29 mouse cellular contexts compared by ENCODE assay signal in genomic region chr2:92717706-92718105, GRCm38 (mm10).
"Had no signal": no experiment of that assay in that cellular context is flagged by ENCODE, and none has a peak within 500 bp of the region (broad histone marks: within the 10 kb centered on the region; RNA-seq: fewer than 3 reads in every experiment).

No protein-coding gene starts in this region.

- DNase-seq: left cerebral cortex, postnatal 4 days; liver; liver, embryonic 13.5 days; liver, postnatal 0 days; lung, adult 18-20 months; lung, adult 2 months; lung, embryonic 14.5 days; lung, postnatal 10 days; lung, postnatal 14 days; lung, postnatal 36 days; midbrain, embryonic 14.5 days had no signal

- H3K27me3 ChIP-seq: limb, embryonic 12.5 days; limb, embryonic 13.5 days; limb, embryonic 15.5 days; liver, embryonic 15.5 days; lung, embryonic 15.5 days; midbrain, embryonic 12.5 days; midbrain, embryonic 13.5 days; midbrain, embryonic 15.5 days had no signal

- H3K9ac ChIP-seq: limb, embryonic 12.5 days; limb, embryonic 13.5 days; limb, embryonic 15.5 days; liver, embryonic 12.5 days; liver, embryonic 13.5 days; liver, embryonic 14.5 days; liver, embryonic 15.5 days; liver, postnatal 0 days; lung, embryonic 14.5 days; lung, embryonic 15.5 days; midbrain, embryonic 12.5 days; midbrain, embryonic 13.5 days; midbrain, embryonic 15.5 days had no signal

- H3K4me3 ChIP-seq: left cerebral cortex, adult 2 months; limb, embryonic 10.5 days; limb, embryonic 12.5 days; limb, embryonic 13.5 days; limb, embryonic 15.5 days; liver, embryonic 12.5 days; liver, embryonic 13.5 days; liver, embryonic 15.5 days; lung, embryonic 15.5 days; megakaryocyte, embryonic 14.5 days; midbrain, embryonic 12.5 days; midbrain, embryonic 13.5 days; midbrain, embryonic 15.5 days; myocyte had no signal

- H3K4me2 ChIP-seq: limb, embryonic 12.5 days; limb, embryonic 13.5 days; limb, embryonic 15.5 days; liver, embryonic 11.5 days; liver, embryonic 12.5 days; liver, embryonic 13.5 days; liver, embryonic 15.5 days; lung, embryonic 14.5 days; lung, embryonic 15.5 days; midbrain, embryonic 12.5 days; midbrain, embryonic 13.5 days; midbrain, embryonic 15.5 days had no signal

- H3K27ac ChIP-seq: left cerebral cortex, adult 2 months; limb, embryonic 10.5 days; limb, embryonic 12.5 days; limb, embryonic 13.5 days; limb, embryonic 15.5 days; liver, embryonic 12.5 days; liver, embryonic 13.5 days; liver, embryonic 14.5 days; liver, embryonic 15.5 days; lung, embryonic 15.5 days; macrophage; midbrain, embryonic 12.5 days; midbrain, embryonic 13.5 days; midbrain, embryonic 15.5 days had no signal

- H3K4me1 ChIP-seq: limb, embryonic 12.5 days; limb, embryonic 13.5 days; limb, embryonic 15.5 days; liver, embryonic 12.5 days; liver, embryonic 13.5 days; liver, embryonic 15.5 days; lung, embryonic 15.5 days; megakaryocyte, embryonic 14.5 days had no signal

- H3K9me3 ChIP-seq: limb, embryonic 10.5 days; limb, embryonic 13.5 days; limb, embryonic 15.5 days; liver, embryonic 12.5 days; liver, embryonic 13.5 days; liver, embryonic 15.5 days; lung, embryonic 15.5 days; midbrain, embryonic 12.5 days; midbrain, embryonic 13.5 days; midbrain, embryonic 15.5 days had no signal

- ATAC-seq: liver, embryonic 12.5 days; liver, postnatal 0 days; lung, postnatal 0 days; midbrain, embryonic 13.5 days; midbrain, embryonic 15.5 days; midbrain, embryonic 16.5 days had no signal

- H3K36me3 ChIP-seq: limb, embryonic 10.5 days; limb, embryonic 12.5 days; limb, embryonic 13.5 days; limb, embryonic 15.5 days; liver, embryonic 12.5 days; liver, embryonic 13.5 days; liver, embryonic 15.5 days; lung, embryonic 15.5 days; midbrain, embryonic 12.5 days; midbrain, embryonic 13.5 days; midbrain, embryonic 15.5 days had no signal
